Mouse (Mus musculus) monocyte, adult 5-6 weeks (primary cell): ENCODE results near the gene Rere. TPM values are rescaled to one million over a fixed set of nuclear protein-coding genes. Genes with fewer than 3 reads are reported as not detected.
A peak's percentile ranks its signal among the peaks of the same experiment; 100 is the strongest.
"Not testable (repeated sequence)": the region's sequence is repeated elsewhere in the genome, so short reads cannot be mapped to it uniquely, and the experiment has no call there.

Experiments used
- ATAC-seq: fragments of 153-309, 156-312 bp; replicated peaks from 2 replicates; pipeline ENCODE4 v1.8.0; 2017; ENCODE audit warnings: mild to moderate bottlenecking; ENCODE audit not compliant: low TSS enrichment, insufficient number of reproducible peaks, severe bottlenecking, poor library complexity, low FRiP score
- total RNA-seq: library from RNA; stranded (forward); fragments of 200-1000, 200-491, 200-594 nt; gene quantifications from 3 replicates; pipeline ENCODE4 v1.2.3, GENCODE M21; 2017

The Rere gene
- total RNA-seq, 1 experiment from 2014 or later, result 11.1 TPM

GRCm38 (mm10) chr4:150279336-150279735 lies 2.1 kb upstream of the Rere start:
- ATAC-seq, result not testable (repeated sequence)

- no peak for ATAC-seq
Measured at GRCm38 (mm10) chr4:150280002-150280401, 1.4 kb upstream of the Rere start.

GRCm38 (mm10) chr4:150280459-150280858 lies 987 bp upstream of the Rere start:
- no peak for ATAC-seq

- no peak for ATAC-seq
Measured at GRCm38 (mm10) chr4:150281891-150282630, 615 bp downstream of the Rere start.

DNA sequence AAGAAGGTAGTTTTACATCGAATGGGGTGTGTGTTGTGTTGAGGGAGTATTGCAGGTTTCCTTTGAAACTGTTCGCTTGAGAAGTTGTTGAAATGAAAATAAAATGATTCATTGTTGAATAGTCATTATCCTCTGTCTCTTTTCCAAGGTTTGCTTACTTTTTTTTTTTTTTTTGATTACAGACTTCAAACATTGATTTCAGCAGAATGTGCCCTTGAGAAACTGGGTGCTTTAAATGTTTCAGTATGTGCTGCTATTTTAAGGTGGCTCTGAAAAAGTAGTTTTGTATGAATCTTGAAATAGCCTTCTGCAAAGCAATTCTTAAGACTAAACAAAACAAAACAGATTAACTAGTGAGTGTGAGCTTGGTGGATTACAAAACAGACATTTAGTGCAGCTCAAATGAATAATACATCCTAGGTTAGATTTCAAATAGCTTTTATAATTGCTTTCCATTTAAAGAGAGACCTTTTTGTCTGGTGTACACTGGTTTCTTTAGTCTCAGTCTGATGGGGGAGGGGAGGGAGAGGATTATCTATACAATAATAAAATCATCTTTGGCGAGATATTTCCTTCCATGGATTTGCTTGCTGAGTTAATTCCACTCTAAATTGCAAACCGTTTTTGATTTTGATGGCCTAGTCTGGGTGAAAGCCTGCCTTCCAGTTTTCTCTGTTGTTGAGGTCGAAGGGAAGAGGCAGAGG lies 1.3 kb downstream of the Rere start:
- no peak for ATAC-seq

DNA sequence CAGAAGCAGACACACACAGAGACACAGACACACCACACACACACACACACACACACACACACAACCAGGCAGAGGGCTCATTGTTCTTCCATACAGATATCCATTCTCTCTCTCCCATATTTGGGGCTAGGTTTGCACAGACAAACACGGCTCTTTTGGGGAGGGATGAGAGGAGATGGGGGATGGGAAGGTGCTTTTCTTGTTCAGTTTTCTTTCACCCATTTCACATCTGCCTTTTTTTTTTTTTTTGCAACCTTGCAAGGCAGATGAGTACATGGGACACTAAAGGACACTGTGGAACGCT lies 1.8 kb downstream of the Rere start:
- ATAC-seq, result no peak

DNA sequence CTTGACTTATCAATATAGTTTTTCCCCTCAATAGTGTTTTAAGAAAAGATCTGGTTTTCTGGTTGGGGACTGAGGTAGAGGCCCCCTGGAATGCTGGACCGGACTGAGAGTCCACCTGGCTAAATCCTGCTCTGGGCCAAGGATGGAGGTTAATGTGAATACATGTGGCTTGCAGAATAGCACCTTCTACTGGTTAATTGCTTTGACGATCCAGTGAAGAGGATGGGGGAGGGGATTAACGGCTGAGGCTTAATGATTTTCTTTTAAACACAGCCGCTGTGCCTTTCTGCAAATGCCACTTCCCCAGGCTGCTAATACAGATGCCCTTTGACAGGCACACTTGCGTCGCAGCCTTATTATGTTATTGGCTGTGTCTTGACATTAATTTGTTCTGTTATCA lies 2.5 kb downstream of the Rere start:
- no peak for ATAC-seq

GRCm38 (mm10) chr4:150286980-150287379 lies 5.5 kb downstream of the Rere start:
- no peak for ATAC-seq

GRCm38 (mm10) chr4:150287463-150287862 lies 6.0 kb downstream of the Rere start:
- ATAC-seq, result not testable (repeated sequence)

GRCm38 (mm10) chr4:150291900-150292299 lies 10.5 kb downstream of the Rere start:
- ATAC-seq, result no peak

DNA sequence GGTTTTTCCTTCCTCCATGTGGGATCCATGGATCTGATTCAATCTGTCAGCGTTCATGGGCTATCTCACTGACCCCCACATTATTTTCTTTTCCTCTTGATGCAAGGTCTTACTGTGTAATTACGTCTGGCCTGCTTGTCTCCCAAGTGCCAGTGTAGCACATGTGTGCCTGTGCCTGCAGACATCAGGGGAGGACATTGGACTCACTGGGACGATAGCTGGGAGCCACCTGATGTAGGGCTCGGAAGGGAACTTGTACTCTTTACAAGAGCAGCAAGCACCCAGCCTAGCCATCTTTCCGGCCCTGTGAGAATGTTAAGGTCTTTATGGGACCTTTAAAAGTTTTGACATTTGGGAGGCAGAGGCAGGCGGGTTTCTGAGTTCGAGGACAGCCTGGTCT lies 13.4 kb downstream of the Rere start:
- ATAC-seq, result no peak

DNA sequence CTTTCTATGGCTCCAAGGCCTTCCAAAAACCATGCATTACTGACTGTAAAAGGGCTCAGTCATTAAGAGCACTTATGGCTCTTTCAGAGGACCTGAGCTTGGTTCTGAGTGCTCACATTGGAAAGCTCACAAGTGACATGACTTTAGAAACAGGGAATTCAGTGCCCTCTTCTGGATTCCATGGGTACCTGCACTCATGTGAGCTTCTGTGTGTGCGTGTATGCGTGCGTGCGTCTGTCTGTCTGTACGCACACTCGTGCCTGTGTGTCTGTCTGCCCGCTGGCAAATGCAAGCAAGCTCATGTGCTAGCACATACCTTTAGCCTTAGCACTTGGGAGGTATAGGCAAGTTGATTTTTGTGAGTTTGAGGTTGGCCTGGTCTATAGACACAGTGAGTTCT lies 14.5 kb downstream of the Rere start:
- ATAC-seq, result no peak

DNA sequence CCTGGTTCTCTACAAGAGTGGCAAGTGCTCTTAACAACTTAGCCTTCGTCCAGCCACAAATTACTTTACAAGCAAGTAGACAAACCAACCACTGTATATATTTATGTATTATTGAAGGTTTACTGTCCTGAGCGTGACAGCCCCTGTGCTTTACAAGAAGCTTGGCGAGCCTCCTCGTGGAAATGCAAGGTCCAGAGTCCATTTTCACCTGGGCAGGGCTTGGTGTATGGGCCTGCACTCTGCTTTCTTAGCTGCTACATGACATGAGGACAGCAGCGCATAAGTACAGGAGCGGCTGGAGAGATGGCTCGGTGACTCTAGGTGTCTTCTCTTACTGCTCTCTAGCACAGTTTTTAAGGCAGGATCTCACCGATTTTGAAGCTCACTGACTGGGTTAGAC lies 21.3 kb downstream of the Rere start:
- no peak for ATAC-seq

- no peak for ATAC-seq
Measured at GRCm38 (mm10) chr4:150306701-150307100, 25.3 kb downstream of the Rere start.

DNA sequence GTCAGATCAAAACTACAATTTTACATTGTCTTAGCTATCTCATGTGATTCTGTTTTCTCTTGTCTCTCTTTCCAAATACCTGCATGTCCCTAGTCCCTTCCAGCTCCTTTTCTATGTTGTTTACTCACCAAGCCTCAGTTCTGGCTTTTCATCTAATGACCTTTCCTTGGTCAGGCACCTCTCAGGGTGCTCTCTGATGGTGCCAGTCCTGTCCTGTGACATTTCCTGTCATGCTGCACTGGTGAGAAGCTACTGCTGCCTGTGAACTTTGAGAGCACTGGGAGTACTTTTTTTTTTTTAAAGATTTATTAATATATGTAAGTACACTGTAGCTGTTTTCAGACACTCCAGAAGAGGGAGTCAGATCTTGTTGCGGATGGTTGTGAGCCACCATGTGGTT lies 25.8 kb downstream of the Rere start:
- no peak for ATAC-seq

GRCm38 (mm10) chr4:150311431-150311830 lies 30.0 kb downstream of the Rere start:
- ATAC-seq, result no peak

- no peak for ATAC-seq
Measured at GRCm38 (mm10) chr4:150312646-150313045, 31.2 kb downstream of the Rere start.

- ATAC-seq, result no peak
Measured at GRCm38 (mm10) chr4:150315301-150315700, 33.9 kb downstream of the Rere start.

DNA sequence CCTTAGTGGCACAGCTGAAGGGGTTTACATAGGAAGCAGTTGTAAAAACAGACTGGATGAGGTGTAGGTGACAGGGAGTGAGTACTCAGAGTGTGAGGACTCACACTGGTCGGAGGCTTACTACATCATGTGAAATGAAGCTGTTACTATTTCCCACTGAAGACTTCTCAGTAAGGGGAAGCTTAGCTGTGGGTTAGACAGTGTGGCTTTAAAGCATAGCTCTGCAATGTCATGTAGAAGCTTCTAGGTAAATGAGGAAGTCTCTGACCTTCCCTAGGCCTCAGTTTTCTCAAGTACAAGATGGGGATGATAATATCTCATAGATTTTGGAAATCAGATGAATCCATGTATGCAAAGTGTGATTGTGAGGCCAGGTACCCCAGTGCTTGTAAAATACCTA lies 35.1 kb downstream of the Rere start:
- ATAC-seq, result peak; percentile 66

DNA sequence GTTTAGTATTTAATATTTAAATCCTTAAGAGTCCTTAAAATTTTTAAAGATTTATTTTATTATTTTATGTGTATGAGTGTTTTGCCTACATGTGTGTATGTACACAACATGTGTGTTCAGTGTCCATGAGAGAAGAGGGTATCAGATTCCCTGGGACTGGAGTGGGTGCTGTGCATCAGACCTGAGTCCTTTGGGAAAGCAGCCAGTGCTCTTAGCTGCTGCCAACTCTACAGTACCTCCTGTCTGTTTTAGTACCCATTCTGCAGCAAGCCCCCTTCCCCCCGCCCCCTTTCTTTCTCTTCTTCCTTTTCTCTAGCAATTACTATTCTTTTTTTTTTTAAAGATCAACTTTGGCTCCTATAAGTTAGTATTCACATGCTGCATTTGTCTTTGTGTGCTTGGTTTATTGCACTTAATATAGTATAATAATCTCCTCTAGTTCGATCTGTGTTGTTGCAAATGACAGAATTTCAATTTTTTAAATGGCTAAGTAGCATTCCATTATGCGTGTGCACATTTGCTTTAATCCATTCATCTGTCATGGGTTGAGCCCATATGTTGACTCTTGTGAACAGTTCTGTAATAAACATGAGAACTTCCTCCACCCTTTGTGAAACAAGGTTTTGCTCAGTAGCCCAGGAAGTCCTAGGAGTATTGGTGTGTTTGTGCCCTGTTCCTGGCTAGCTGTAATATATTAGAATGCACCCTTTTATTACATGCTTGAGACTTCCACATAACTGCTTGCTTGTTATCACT lies 43.8 kb downstream of the Rere start:
- no peak for ATAC-seq
